Mouse (Mus musculus): ENCODE measurements around the gene D5Ertd579e. TPM values are rescaled to one million over a fixed set of nuclear protein-coding genes. Genes with fewer than 3 reads are reported as not detected.
A peak's percentile ranks its signal among the peaks of the same experiment; 100 is the strongest.

D5Ertd579e gene
- polyA plus RNA-seq, 1 experiment, result 32.3 TPM

DNA sequence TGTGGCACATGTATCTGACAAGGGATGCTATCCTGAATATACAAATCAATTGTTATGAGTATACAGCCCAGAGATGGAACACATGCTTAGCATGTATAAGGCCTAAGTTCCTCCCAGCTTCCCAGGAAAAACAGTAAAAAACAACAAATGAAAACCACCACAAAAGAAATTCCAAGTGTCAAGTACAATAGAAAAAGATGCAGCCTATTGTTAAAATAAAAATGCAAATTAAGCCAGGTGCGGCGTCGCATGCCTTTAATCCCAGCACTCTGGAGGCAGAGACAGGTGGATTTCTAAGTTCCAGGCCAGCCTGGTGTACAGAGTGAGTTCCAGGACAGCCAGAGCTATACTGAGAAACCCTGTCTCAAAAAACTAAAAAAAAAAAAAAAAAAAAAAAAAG is 138.9 kb downstream of the D5Ertd579e start:
- TF ChIP-seq CTCF (IDR thresholded peaks at IDR 0.05; ENCODE audit: low read depth, low read length) (no peak), POLR2A (IDR thresholded peaks at IDR 0.05; ENCODE audit: borderline replicate concordance, low read depth, low read length) (no peak)
- H3K27ac ChIP-seq (ENCODE audit: insufficient read depth, low read depth, low read length), result no peak overlapping the region
- no peak overlapping the region for H3K4me3 ChIP-seq (ENCODE audit: insufficient read depth, low read length)
- peaks cover 66% of the 10 kb centered on the region for H3K4me1 ChIP-seq (ENCODE audit: control insufficient read depth, insufficient read depth, low read length)

DNA sequence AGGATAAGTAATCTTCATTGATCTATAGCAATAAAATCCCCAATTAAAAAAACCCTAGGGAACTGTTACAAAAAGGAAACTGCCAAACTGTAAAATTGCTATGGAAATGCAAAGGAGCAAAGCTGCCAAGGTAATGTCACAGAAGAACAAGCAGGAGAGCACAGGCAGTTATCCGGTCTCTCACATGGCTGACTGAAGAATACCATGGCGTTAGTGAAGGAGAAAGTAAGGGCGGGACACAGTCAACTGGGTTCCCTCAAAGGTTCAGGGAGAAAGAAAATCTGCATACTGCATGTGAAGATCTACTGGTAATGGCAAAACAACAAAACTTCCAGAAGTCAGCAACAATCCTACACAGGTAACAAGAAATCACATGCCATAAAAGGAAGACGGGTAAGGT is 139.5 kb downstream of the D5Ertd579e start:
- no peak overlapping the region for H3K27ac ChIP-seq (ENCODE audit: insufficient read depth, low read depth, low read length)
- no peak overlapping the region for H3K4me3 ChIP-seq (ENCODE audit: insufficient read depth, low read length)
- TF ChIP-seq CTCF (IDR thresholded peaks at IDR 0.05; ENCODE audit: low read depth, low read length), result no peak
- no peak for TF ChIP-seq POLR2A (IDR thresholded peaks at IDR 0.05; ENCODE audit: borderline replicate concordance, low read depth, low read length)
- peaks cover 60% of the 10 kb centered on the region for H3K4me1 ChIP-seq (ENCODE audit: control insufficient read depth, insufficient read depth, low read length)

DNA sequence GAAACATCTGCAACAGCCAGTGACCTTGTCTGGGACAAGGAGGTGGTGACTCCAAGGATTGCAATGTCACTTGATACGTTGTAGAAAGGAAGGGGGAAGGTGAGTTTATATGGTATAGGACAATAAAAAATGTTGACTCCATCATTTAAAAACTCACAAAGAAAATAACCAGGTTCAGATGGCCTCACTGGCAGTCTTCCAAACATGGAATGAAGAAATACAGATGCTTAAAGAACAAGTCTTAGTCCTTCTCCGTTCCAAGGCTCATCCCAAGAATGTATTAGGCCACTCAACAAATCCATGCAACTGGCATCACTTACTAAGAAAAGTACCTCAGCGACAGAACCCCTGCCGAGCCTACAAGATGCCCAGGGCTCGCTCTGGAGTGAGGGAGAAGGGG is 141.3 kb downstream of the D5Ertd579e start:
- no peak overlapping the region for H3K4me3 ChIP-seq (ENCODE audit: insufficient read depth, low read length)
- no peak for TF ChIP-seq CTCF (IDR thresholded peaks at IDR 0.05; ENCODE audit: low read depth, low read length)
- TF ChIP-seq POLR2A (IDR thresholded peaks at IDR 0.05; ENCODE audit: borderline replicate concordance, low read depth, low read length), result no peak
- H3K4me1 ChIP-seq (ENCODE audit: control insufficient read depth, insufficient read depth, low read length), result peaks cover 58% of the 10 kb centered on the region
- peak overlapping the region; percentile 56 for H3K27ac ChIP-seq (ENCODE audit: insufficient read depth, low read depth, low read length)

DNA sequence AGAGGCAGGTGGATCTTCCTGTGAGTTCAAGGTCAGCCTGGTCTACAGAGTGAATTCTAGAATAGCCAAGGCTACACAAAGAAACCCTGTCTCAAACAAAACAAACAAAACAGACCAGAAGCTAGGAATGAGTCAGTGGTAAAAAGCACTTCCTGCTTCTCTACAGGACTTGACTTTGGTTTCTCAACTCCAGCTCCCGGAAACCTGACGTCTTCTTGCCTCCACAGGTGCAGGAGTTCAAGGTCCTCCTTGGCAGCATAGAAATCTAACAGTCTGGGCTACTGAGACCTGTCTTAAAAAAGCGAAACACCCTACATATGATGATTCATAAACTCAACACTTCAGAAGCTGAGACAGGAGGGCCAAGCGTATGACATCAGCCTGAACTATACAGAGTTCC is 141.9 kb downstream of the D5Ertd579e start:
- Histone ChIP-seq H3K4me1 (ENCODE audit: control insufficient read depth, insufficient read depth, low read length) (peaks cover 59% of the 10 kb centered on the region), H3K27ac (ENCODE audit: insufficient read depth, low read depth, low read length) (peak overlapping the region; percentile 56), H3K4me3 (ENCODE audit: insufficient read depth, low read length) (no peak overlapping the region)
- no peak for TF ChIP-seq POLR2A (IDR thresholded peaks at IDR 0.05; ENCODE audit: borderline replicate concordance, low read depth, low read length)
- no peak for TF ChIP-seq CTCF (IDR thresholded peaks at IDR 0.05; ENCODE audit: low read depth, low read length)

DNA sequence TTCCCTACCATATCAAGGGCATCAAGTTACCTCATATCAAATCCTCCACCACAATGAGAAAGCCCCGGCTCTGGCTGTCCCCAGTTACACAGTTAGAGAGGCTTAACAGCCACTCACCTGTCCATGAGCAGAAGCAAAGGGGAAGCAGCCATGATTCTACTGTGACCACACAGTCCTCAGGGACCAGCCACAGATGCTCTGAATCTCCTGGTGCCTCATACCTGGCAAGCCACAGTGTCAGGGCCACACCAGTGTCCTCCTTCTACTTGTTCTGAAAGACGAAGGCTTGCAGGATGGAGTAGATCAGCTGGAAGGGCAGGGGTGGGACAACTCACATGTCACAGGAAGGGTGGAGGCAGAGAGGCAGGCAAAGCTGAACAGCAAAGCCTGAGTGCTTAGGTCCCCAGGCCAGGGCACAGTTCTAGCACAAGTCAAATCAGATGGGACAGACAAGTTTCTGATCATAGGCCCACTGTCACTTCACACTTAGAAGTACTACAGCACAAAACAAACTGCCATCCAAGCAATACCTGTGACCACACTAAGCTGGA is 142.7 kb downstream of the D5Ertd579e start:
- peaks cover 57% of the 10 kb centered on the region for H3K4me1 ChIP-seq (ENCODE audit: control insufficient read depth, insufficient read depth, low read length)
- peak overlapping the region; percentile 27 for H3K27ac ChIP-seq (ENCODE audit: insufficient read depth, low read depth, low read length)
- no peak for TF ChIP-seq POLR2A (IDR thresholded peaks at IDR 0.05; ENCODE audit: borderline replicate concordance, low read depth, low read length)
- no peak for TF ChIP-seq CTCF (IDR thresholded peaks at IDR 0.05; ENCODE audit: low read depth, low read length)
- H3K4me3 ChIP-seq (ENCODE audit: insufficient read depth, low read length), result no peak overlapping the region

DNA sequence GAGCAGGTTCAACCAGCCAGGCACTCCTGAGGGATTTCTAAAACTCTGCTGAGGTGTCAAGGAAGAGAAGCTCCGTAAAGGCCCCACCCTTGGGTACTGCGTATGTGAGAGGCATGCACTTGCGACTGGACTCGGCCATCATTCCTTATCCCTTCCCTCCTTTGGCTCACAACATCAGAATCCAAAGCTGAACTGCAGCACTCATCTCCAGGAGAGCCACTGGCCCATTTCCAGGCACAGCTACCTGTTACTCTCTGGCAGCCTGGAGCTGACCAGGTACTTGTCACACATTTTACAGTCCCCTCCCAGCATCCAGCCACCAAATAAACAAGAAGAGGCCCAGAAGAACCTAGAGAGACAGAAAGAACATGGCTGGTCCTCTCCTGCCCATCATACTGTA is 143.4 kb downstream of the D5Ertd579e start:
- TF ChIP-seq CTCF (IDR thresholded peaks at IDR 0.05; ENCODE audit: low read depth, low read length) (no peak), POLR2A (IDR thresholded peaks at IDR 0.05; ENCODE audit: borderline replicate concordance, low read depth, low read length) (no peak)
- H3K27ac ChIP-seq (ENCODE audit: insufficient read depth, low read depth, low read length), result no peak overlapping the region
- no peak overlapping the region for H3K4me3 ChIP-seq (ENCODE audit: insufficient read depth, low read length)
- peaks cover 50% of the 10 kb centered on the region for H3K4me1 ChIP-seq (ENCODE audit: control insufficient read depth, insufficient read depth, low read length)

Other genes with a start within 250 kb of the D5Ertd579e start
- 10.4 and 11.1 TPM in 2 replicates for gene Grpel1, start 231.0 kb downstream of the D5Ertd579e start, polyA plus RNA-seq (2012; ENCODE audit: insufficient read depth, insufficient read length, missing spikeins)
- 9.5 and 9.9 TPM in 2 replicates for gene Tada2b, start 211.7 kb downstream of the D5Ertd579e start, polyA plus RNA-seq (2012; ENCODE audit: insufficient read depth, insufficient read length, missing spikeins)
- not detected in 2 replicates for gene Ccdc96, start 211.4 kb downstream of the D5Ertd579e start, polyA plus RNA-seq (2012; ENCODE audit: insufficient read depth, insufficient read length, missing spikeins)
- gene Tbc1d14, start 102.7 kb downstream of the D5Ertd579e start, polyA plus RNA-seq (2012; ENCODE audit: insufficient read depth, insufficient read length, missing spikeins), result 57.5 and 57.8 TPM in 2 replicates
- 16.8 and 16.9 TPM in 2 replicates for gene Bloc1s4, start 52.6 kb upstream of the D5Ertd579e start, polyA plus RNA-seq (2012; ENCODE audit: insufficient read depth, insufficient read length, missing spikeins)
- 280 and 308 TPM in 2 replicates for gene Mrfap1, start 100.7 kb upstream of the D5Ertd579e start, polyA plus RNA-seq (2012; ENCODE audit: insufficient read depth, insufficient read length, missing spikeins)
- 86.1 and 111 TPM in 2 replicates for gene Man2b2, start 134.6 kb upstream of the D5Ertd579e start, polyA plus RNA-seq (2012; ENCODE audit: insufficient read depth, insufficient read length, missing spikeins)
- not detected in 2 replicates for gene Ppp2r2c, start 172.5 kb upstream of the D5Ertd579e start, polyA plus RNA-seq (2012; ENCODE audit: insufficient read depth, insufficient read length, missing spikeins)